9 mouse cellular contexts compared by ENCODE assay signal in the genomic region with DNA sequence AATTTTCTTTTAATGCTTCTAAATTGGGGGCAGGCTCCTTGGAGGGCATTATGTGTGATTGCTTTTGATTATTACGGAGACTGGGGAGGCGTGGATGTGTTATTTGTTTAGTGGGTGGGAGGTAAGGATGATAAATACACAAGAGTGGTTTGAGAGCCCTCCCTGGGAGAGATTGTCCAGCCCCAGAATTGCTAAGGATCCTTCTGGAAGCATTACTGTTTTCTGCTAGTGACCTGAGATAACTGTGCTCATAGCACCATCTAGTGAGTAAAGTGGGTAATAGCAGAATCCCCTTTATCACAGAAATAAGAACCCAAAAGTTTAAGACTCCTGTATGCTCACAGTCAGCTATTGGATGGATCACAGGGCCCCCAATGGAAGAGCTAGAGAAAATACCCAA. TPM values are rescaled to one million over a fixed set of nuclear protein-coding genes. Genes with fewer than 3 reads are reported as not detected.
A peak's percentile ranks its signal among the peaks of the same experiment; 100 is the strongest.
DNase-seq lines count a peak whose midpoint lies in the region; ATAC-seq lines count a peak whose summit lies in the region.
"Had no signal": no experiment of that assay in that cellular context is flagged by ENCODE, and none has a peak within 500 bp of the region (broad histone marks: within the 10 kb centered on the region; RNA-seq: fewer than 3 reads in every experiment).

No protein-coding gene starts in this region.

- H3K4me2 ChIP-seq in forebrain, embryonic 14.5 days (ENCODE audit: low read length), result no peak overlapping the region
- no peak overlapping the region for H3K4me2 ChIP-seq in forebrain, embryonic 11.5 days (ENCODE audit: low read depth, low read length, severe bottlenecking)
- H3K4me2 ChIP-seq in midbrain, embryonic 11.5 days, result no peak overlapping the region
- no peak overlapping the region for H3K4me2 ChIP-seq in midbrain, embryonic 13.5 days (replicated peaks)

- no peak overlapping the region for H3K27ac ChIP-seq in forebrain, embryonic 14.5 days (ENCODE audit: low read depth, low read length)
- H3K27ac ChIP-seq in forebrain, embryonic 11.5 days (ENCODE audit: low read depth, low read length), result no peak overlapping the region
- H3K27ac ChIP-seq in midbrain, embryonic 11.5 days (ENCODE audit: low read depth, low read length), result no peak overlapping the region
- H3K27ac ChIP-seq in midbrain, embryonic 13.5 days, result no peak overlapping the region

- peak; percentile 85 for DNase-seq in forebrain, embryonic 14.5 days (ENCODE audit: low spot score)
- DNase-seq in forebrain, embryonic 11.5 days (ENCODE audit: low spot score), result no peak
- peak; percentile 90 for DNase-seq in midbrain, embryonic 11.5 days (ENCODE audit: low spot score, missing footprints)
- DNase-seq in cerebellum, adult 11 months, result peak; percentile 15
- peak; percentile 14 for DNase-seq in heart, postnatal 4 days
- peak; percentile 60 for DNase-seq in mesoderm, embryonic 11.5 days (ENCODE audit: low read depth, low spot score)
- no peak for DNase-seq in thymus, postnatal 4 days

- H3K9ac ChIP-seq in forebrain, embryonic 14.5 days (ENCODE audit: low read length), result no peak overlapping the region
- H3K9ac ChIP-seq in forebrain, embryonic 11.5 days (ENCODE audit: low read length), result no peak overlapping the region
- H3K9ac ChIP-seq in midbrain, embryonic 11.5 days (ENCODE audit: low read length), result no peak overlapping the region
- H3K9ac ChIP-seq in midbrain, embryonic 13.5 days (replicated peaks), result no peak overlapping the region

- WGBS in forebrain, embryonic 14.5 days, result 25% methylated on average over 2 of the region's 2 CpGs
- 51% methylated on average over 2 of the region's 2 CpGs for WGBS in forebrain, embryonic 11.5 days
- WGBS in midbrain, embryonic 11.5 days, result 48% methylated on average over 2 of the region's 2 CpGs
- WGBS in midbrain, embryonic 13.5 days, result 37% methylated on average over 2 of the region's 2 CpGs

- H3K9me3 ChIP-seq in forebrain, embryonic 14.5 days (replicated peaks; ENCODE audit: control insufficient read depth, low read length), result no peaks in the 10 kb centered on the region
- no peaks in the 10 kb centered on the region for H3K9me3 ChIP-seq in forebrain, embryonic 11.5 days (ENCODE audit: control insufficient read depth, low read length)
- H3K9me3 ChIP-seq in midbrain, embryonic 11.5 days (ENCODE audit: control insufficient read depth, low read length), result no peaks in the 10 kb centered on the region
- no peaks in the 10 kb centered on the region for H3K9me3 ChIP-seq in midbrain, embryonic 13.5 days

- H3K27me3 ChIP-seq in forebrain, embryonic 14.5 days (replicated peaks; ENCODE audit: control insufficient read depth, insufficient read depth, low read length), result no peaks in the 10 kb centered on the region
- H3K27me3 ChIP-seq in forebrain, embryonic 11.5 days (ENCODE audit: control insufficient read depth, insufficient read depth, low read length), result no peaks in the 10 kb centered on the region
- H3K27me3 ChIP-seq in midbrain, embryonic 11.5 days (ENCODE audit: control insufficient read depth, insufficient read depth, low read length), result no peaks in the 10 kb centered on the region
- H3K27me3 ChIP-seq in midbrain, embryonic 13.5 days, result no peaks in the 10 kb centered on the region

- no peaks in the 10 kb centered on the region for H3K36me3 ChIP-seq in forebrain, embryonic 14.5 days (ENCODE audit: control insufficient read depth, insufficient read depth, low read length)
- no peaks in the 10 kb centered on the region for H3K36me3 ChIP-seq in forebrain, embryonic 11.5 days (ENCODE audit: control insufficient read depth, insufficient read depth, low read length)
- H3K36me3 ChIP-seq in midbrain, embryonic 11.5 days (ENCODE audit: control insufficient read depth, insufficient read depth, low read length), result no peaks in the 10 kb centered on the region
- H3K36me3 ChIP-seq in midbrain, embryonic 13.5 days, result no peaks in the 10 kb centered on the region

- H3K4me3 ChIP-seq in forebrain, embryonic 14.5 days (ENCODE audit: low read depth, low read length), result no peak overlapping the region
- no peak overlapping the region for H3K4me3 ChIP-seq in forebrain, embryonic 11.5 days (ENCODE audit: low read depth, low read length)
- no peak overlapping the region for H3K4me3 ChIP-seq in midbrain, embryonic 11.5 days (ENCODE audit: low read depth, low read length)
- no peak overlapping the region for H3K4me3 ChIP-seq in midbrain, embryonic 13.5 days (replicated peaks)

- no peaks in the 10 kb centered on the region for H3K4me1 ChIP-seq in forebrain, embryonic 14.5 days (ENCODE audit: control insufficient read depth, insufficient read depth, low read length)
- H3K4me1 ChIP-seq in forebrain, embryonic 11.5 days (replicated peaks; ENCODE audit: control insufficient read depth, insufficient read depth, low read length), result no peaks in the 10 kb centered on the region
- no peaks in the 10 kb centered on the region for H3K4me1 ChIP-seq in midbrain, embryonic 11.5 days (ENCODE audit: control insufficient read depth, insufficient read depth, low read length)
- H3K4me1 ChIP-seq in midbrain, embryonic 13.5 days (replicated peaks), result no peaks in the 10 kb centered on the region

- peak; percentile 52; the same call in 1 of the 2 replicates for ATAC-seq in forebrain, embryonic 14.5 days
- ATAC-seq in forebrain, embryonic 11.5 days (replicated peaks; ENCODE audit: low FRiP score), result no peak
- no peak for ATAC-seq in midbrain, embryonic 11.5 days (ENCODE audit: low FRiP score)
- no peak for ATAC-seq in midbrain, embryonic 13.5 days

RNA-seq across cellular contexts. Expression of gene Oma1, which starts 32.4 kb away (rescaled TPM):
- polyA plus RNA-seq in forebrain, embryonic 14.5 days (2014; fragmentation: Nextera tagmentation; extraction: Ambion mirVana), result 12.1 and 14.7 TPM in 2 replicates
- 12.8 and 15.0 TPM in 2 replicates for polyA plus RNA-seq in forebrain, embryonic 11.5 days (2014; fragmentation: Nextera tagmentation; extraction: Ambion mirVana)
- polyA plus RNA-seq in midbrain, embryonic 11.5 days (2014; fragmentation: Nextera tagmentation; extraction: Ambion mirVana), result 14.5 and 15.1 TPM in 2 replicates
- 11.1 and 12.0 TPM in 2 replicates for polyA plus RNA-seq in midbrain, embryonic 13.5 days (2015; fragmentation: Nextera tagmentation; extraction: Ambion mirVana)
- 10 to 100 TPM; 13.6 to 17.6 TPM for total RNA-seq in heart, postnatal 4 days (2021)

RNA-seq across cellular contexts. Expression of gene 4921539E11Rik, which starts 55.4 kb away (rescaled TPM):
- polyA plus RNA-seq in forebrain, embryonic 14.5 days (2014; fragmentation: Nextera tagmentation; extraction: Ambion mirVana), result not detected in 2 replicates
- polyA plus RNA-seq in forebrain, embryonic 11.5 days (2014; fragmentation: Nextera tagmentation; extraction: Ambion mirVana), result not detected in 2 replicates
- not detected in 2 replicates for polyA plus RNA-seq in midbrain, embryonic 11.5 days (2014; fragmentation: Nextera tagmentation; extraction: Ambion mirVana)
- polyA plus RNA-seq in midbrain, embryonic 13.5 days (2015; fragmentation: Nextera tagmentation; extraction: Ambion mirVana), result not detected in 2 replicates
- total RNA-seq in heart, postnatal 4 days (2021), result not detected
- total RNA-seq: left cerebral cortex, postnatal 10 days had no signal

Comparison
In these comparisons a context has a peak if more than half of its experiments do, and no peak if none do; other contexts are left out.
1. DNase-seq: peak in forebrain, embryonic 14.5 days (single experiment), midbrain, embryonic 11.5 days (single experiment), cerebellum, adult 11 months (single experiment), heart, postnatal 4 days (single experiment) and mesoderm, embryonic 11.5 days (single experiment); none in forebrain, embryonic 11.5 days (single experiment) and thymus, postnatal 4 days (single experiment).